Comparison of ENCODE assay signal across 24 mouse cellular contexts in genomic region chr9:50822216-50822615, GRCm38 (mm10). TPM values are rescaled to one million over a fixed set of nuclear protein-coding genes. Genes with fewer than 3 reads are reported as not detected.
A peak's percentile ranks its signal among the peaks of the same experiment; 100 is the strongest.
DNase-seq lines count a peak whose midpoint lies in the region; ATAC-seq and TF ChIP-seq lines count a peak whose summit lies in the region.
"Had no signal": no experiment of that assay in that cellular context is flagged by ENCODE, and none has a peak within 500 bp of the region (broad histone marks: within the 10 kb centered on the region; RNA-seq: fewer than 3 reads in every experiment).

No protein-coding gene starts in this region.

- no peak for TF ChIP-seq CTCF in CH12.LX (conservative IDR thresholded peaks at IDR 0.05 in 1 of 2, IDR thresholded peaks at IDR 0.05 in 1 of 2; ENCODE audit: low read depth in 2 of 2, low read length in 2 of 2)
- TF ChIP-seq CTCF in layer of hippocampus, adult 2 months (conservative IDR thresholded peaks at IDR 0.05): no peak

- DNase-seq in liver, embryonic 13.5 days: no peak
- DNase-seq in liver (no peak), CH12.LX (ENCODE audit: extremely low read depth) (peak; percentile 45)
- DNase-seq in brain, adult 2 months (ENCODE audit: low read depth, low spot score): peak; percentile 42
- no peak for DNase-seq in layer of hippocampus, adult 2 months (ENCODE audit: low spot score in 2 of 2)
- no peak for DNase-seq in lung, postnatal 14 days
- DNase-seq: adrenal gland, adult 8-10 months; adrenal gland, postnatal 25 days; cerebellum, adult 18-20 months; cerebellum, adult 9-10 months; cerebellum, postnatal 14 days; gastrocnemius, postnatal 36 days; heart, adult 2 months; heart, postnatal 14 days; heart, postnatal 4 days had no signal

- TF ChIP-seq RAD21 in CH12.LX (IDR thresholded peaks at IDR 0.05; ENCODE audit: low read depth, low read length): no peak

- no peak overlapping the region for H3K4me3 ChIP-seq in liver, embryonic 13.5 days (replicated peaks)
- no peak overlapping the region for H3K4me3 ChIP-seq in CH12.LX (replicated peaks in 1 of 3; ENCODE audit: low read depth in 2 of 3, low read length in 2 of 3, poor library complexity in 1 of 3)
- H3K4me3 ChIP-seq in layer of hippocampus, adult 2 months: no peak overlapping the region
- H3K4me3 ChIP-seq: forebrain, embryonic 10.5 days; forebrain, embryonic 13.5 days; heart, adult 2 months; heart, embryonic 10.5 days; heart, embryonic 13.5 days had no signal

- no peaks in the 10 kb centered on the region for H3K27me3 ChIP-seq in liver, embryonic 13.5 days
- no peaks in the 10 kb centered on the region for H3K27me3 ChIP-seq in CH12.LX (replicated peaks)
- H3K27me3 ChIP-seq: forebrain, embryonic 13.5 days; heart, embryonic 13.5 days had no signal

- ATAC-seq in liver, embryonic 13.5 days (ENCODE audit: low read depth): no peak
- ATAC-seq: activated CD4-positive, CD25-positive, alpha-beta regulatory T cell, adult 4 months; CD4-positive, CD25-positive, alpha-beta regulatory T cell, adult 4 months; forebrain, embryonic 13.5 days; forebrain, embryonic 16.5 days; hindbrain, postnatal 0 days had no signal

- no peaks in the 10 kb centered on the region for H3K79me2 ChIP-seq in CH12.LX (replicated peaks; ENCODE audit: control insufficient read depth, extremely low read depth, insufficient read depth, poor library complexity, severe bottlenecking)

- H3K9me3 ChIP-seq in liver, embryonic 13.5 days (replicated peaks): 0 out of 2 replicates have a peak, but pooled peaks cover under 1% of the 10 kb centered on the region
- no peaks in the 10 kb centered on the region for H3K9me3 ChIP-seq in CH12.LX (replicated peaks; ENCODE audit: low read length)
- H3K9me3 ChIP-seq: forebrain, embryonic 10.5 days; forebrain, embryonic 13.5 days; heart, embryonic 10.5 days; heart, embryonic 13.5 days had no signal

- H3K4me2 ChIP-seq in liver, embryonic 13.5 days: no peak overlapping the region
- no peak overlapping the region for H3K4me2 ChIP-seq in CH12.LX (ENCODE audit: insufficient read depth, low read depth, poor library complexity, severe bottlenecking)
- H3K4me2 ChIP-seq: forebrain, embryonic 13.5 days; heart, embryonic 13.5 days; hindbrain, embryonic 14.5 days had no signal

- peaks cover 11% of the 10 kb centered on the region for H3K36me3 ChIP-seq in liver, embryonic 13.5 days
- peaks cover 3 to 56% of the 10 kb centered on the region in 2 experiments for H3K36me3 ChIP-seq in CH12.LX (replicated peaks in 1 of 2; ENCODE audit: control insufficient read depth in 1 of 2, insufficient read depth in 1 of 2, low read length in 1 of 2)

- peak overlapping the region; percentile 93 for H3K27ac ChIP-seq in liver, embryonic 13.5 days
- no peak overlapping the region for H3K27ac ChIP-seq in CH12.LX (ENCODE audit: insufficient read depth, low read depth)
- no peak overlapping the region for H3K27ac ChIP-seq in layer of hippocampus, adult 2 months
- H3K27ac ChIP-seq: forebrain, embryonic 10.5 days; forebrain, embryonic 13.5 days; heart, adult 2 months; heart, embryonic 10.5 days; heart, embryonic 13.5 days; hindbrain, embryonic 14.5 days; hindbrain, postnatal 0 days had no signal

- dilution Hi-C loops in CH12.LX (cut with MboI; ENCODE audit: extremely low pct_ligation_motif_present, extremely low pct_unique_long_range_greater_than_20kb, low sequenced_read_pairs): no loop called here

- H3K4me1 ChIP-seq in liver, embryonic 13.5 days (replicated peaks): peaks cover 71% of the 10 kb centered on the region
- peaks cover 6 to 27% of the 10 kb centered on the region in 2 experiments; a peak in 3 of 4 replicates for H3K4me1 ChIP-seq in CH12.LX (ENCODE audit: control insufficient read depth in 1 of 2, insufficient read depth in 2 of 2)
- H3K4me1 ChIP-seq: forebrain, embryonic 10.5 days; heart, embryonic 10.5 days; heart, embryonic 13.5 days had no signal

- H3K9ac ChIP-seq in liver, embryonic 13.5 days: peak overlapping the region; percentile 27; the same call in 1 of the 2 replicates
- no peak overlapping the region for H3K9ac ChIP-seq in CH12.LX (ENCODE audit: insufficient read depth, low read depth)
- H3K9ac ChIP-seq: forebrain, embryonic 13.5 days; heart, embryonic 13.5 days; hindbrain, embryonic 14.5 days had no signal

- no peak for TF ChIP-seq EP300 in CH12.LX (IDR thresholded peaks at IDR 0.05; ENCODE audit: low read length)

- TF ChIP-seq POLR2A in CH12.LX (IDR thresholded peaks at IDR 0.05; ENCODE audit: low read depth, low read length): no peak

- WGBS in liver, embryonic 13.5 days (ENCODE audit: insufficient replicate concordance): 91% methylated on average over 5 of the region's 5 CpGs

- in situ Hi-C loops in CH12.LX (cut with MboI; ENCODE audit: low pct_ligation_motif_present, low pct_unique_long_range_greater_than_20kb, low sequenced_read_pairs): no loop called here

TF ChIP-seq in CH12.LX, 34 proteins besides CTCF, POLR2A, EP300 and RAD21:
- TF ChIP-seq BHLHE40 (IDR thresholded peaks at IDR 0.05; ENCODE audit: low read depth, low read length) (peak; percentile 91), MYC (IDR thresholded peaks at IDR 0.05; ENCODE audit: low read depth, low read length) (0 out of 2 replicates have a peak, but pooled peaks have one; percentile 43), MAX (IDR thresholded peaks at IDR 0.05; ENCODE audit: low read length) (peak; percentile 76), ETS1 (conservative IDR thresholded peaks at IDR 0.05; ENCODE audit: low read depth, low read length) (peak; percentile 65), POLR2AphosphoS2 (IDR thresholded peaks at IDR 0.05; ENCODE audit: low read depth, low read length) (no peak), ELF1 (IDR thresholded peaks at IDR 0.05; ENCODE audit: low read depth, low read length) (no peak), MXI1 (IDR thresholded peaks at IDR 0.05; ENCODE audit: low read depth, low read length) (peak; percentile 58; the same call in 1 of the 2 replicates)

RNA-seq across cellular contexts. Expression of gene Ppp2r1b, which starts 22.9 kb away (rescaled TPM):
- 97.1 and 117 TPM in 2 replicates for polyA plus RNA-seq in liver, embryonic 13.5 days (2015; fragmentation: Nextera tagmentation; extraction: Ambion mirVana)
- total RNA-seq in CH12.LX (2012; rRNA removed) (42.1 and 54.9 TPM in 2 replicates), CH12.LX (2014; rRNA removed) (39.3 and 39.6 TPM in 2 replicates)
- polyA plus RNA-seq in CH12.LX (2012; ENCODE audit: insufficient read length, low read depth): 63.6 and 66.6 TPM in 2 replicates
- 10 to 100 TPM; 14.9 to 18.1 TPM for total RNA-seq in layer of hippocampus, adult 2 months (2021)

RNA-seq across cellular contexts. Expression of gene 1110032A03Rik, which starts 46.9 kb away (rescaled TPM):
- polyA plus RNA-seq in liver, embryonic 13.5 days (2015; fragmentation: Nextera tagmentation; extraction: Ambion mirVana): 13.4 and 14.6 TPM in 2 replicates
- total RNA-seq in CH12.LX (2012; rRNA removed) (6.3 and 7.7 TPM in 2 replicates), CH12.LX (2014; rRNA removed) (11.3 and 11.7 TPM in 2 replicates)
- polyA plus RNA-seq in CH12.LX (2012; ENCODE audit: insufficient read length, low read depth): 9.0 and 9.4 TPM in 2 replicates
- total RNA-seq in layer of hippocampus, adult 2 months (2021): 10 to 100 TPM; 29.6 to 30.2 TPM

RNA-seq across cellular contexts. Expression of gene Alg9, which starts 47.4 kb away (rescaled TPM):
- polyA plus RNA-seq in liver, embryonic 13.5 days (2015; fragmentation: Nextera tagmentation; extraction: Ambion mirVana): 15.9 and 17.5 TPM in 2 replicates
- 24.4 and 25.7 TPM in 2 replicates for total RNA-seq in CH12.LX (2012; rRNA removed)
- total RNA-seq in CH12.LX (2014; rRNA removed): 31.4 and 40.1 TPM in 2 replicates
- polyA plus RNA-seq in CH12.LX (2012; ENCODE audit: insufficient read length, low read depth): 31.1 and 39.6 TPM in 2 replicates
- total RNA-seq in layer of hippocampus, adult 2 months (2021): 10 to 100 TPM; 29.0 to 31.1 TPM

RNA-seq across cellular contexts. Expression of gene Fdxacb1, which starts 54.2 kb away (rescaled TPM):
- 11.8 and 13.2 TPM in 2 replicates for polyA plus RNA-seq in liver, embryonic 13.5 days (2015; fragmentation: Nextera tagmentation; extraction: Ambion mirVana)
- total RNA-seq in CH12.LX (2012; rRNA removed): 5.5 and 5.6 TPM in 2 replicates
- 9.5 and 10.6 TPM in 2 replicates for total RNA-seq in CH12.LX (2014; rRNA removed)
- 7.5 and 8.5 TPM in 2 replicates for polyA plus RNA-seq in CH12.LX (2012; ENCODE audit: insufficient read length, low read depth)
- 1 to 10 TPM; 5.5 to 6.3 TPM for total RNA-seq in layer of hippocampus, adult 2 months (2021)

Comparison
In these comparisons a context has a peak if more than half of its experiments do, and no peak if none do; other contexts are left out.
1. DNase-seq: peak in CH12.LX (single experiment) and brain, adult 2 months (single experiment); none in liver, embryonic 13.5 days (single experiment), liver (single experiment), layer of hippocampus, adult 2 months (0 of 2) and lung, postnatal 14 days (single experiment).